Mouse (Mus musculus) T-helper 1 cell (primary cell): ENCODE data around the gene Phldb3.
"Not testable (repeated sequence)": the region's sequence is repeated elsewhere in the genome, so short reads cannot be mapped to it uniquely, and the experiment has no call there.

Experiments used
- in situ Hi-C: fragments of 300-600 bp; cut with MboI, MseI; formaldehyde crosslinking; loops from one replicate; pipeline ENCODE4 v1.15.1; 2025; ENCODE audit warnings: high pct_unique_total_duplicates

The Phldb3 gene

DNA sequence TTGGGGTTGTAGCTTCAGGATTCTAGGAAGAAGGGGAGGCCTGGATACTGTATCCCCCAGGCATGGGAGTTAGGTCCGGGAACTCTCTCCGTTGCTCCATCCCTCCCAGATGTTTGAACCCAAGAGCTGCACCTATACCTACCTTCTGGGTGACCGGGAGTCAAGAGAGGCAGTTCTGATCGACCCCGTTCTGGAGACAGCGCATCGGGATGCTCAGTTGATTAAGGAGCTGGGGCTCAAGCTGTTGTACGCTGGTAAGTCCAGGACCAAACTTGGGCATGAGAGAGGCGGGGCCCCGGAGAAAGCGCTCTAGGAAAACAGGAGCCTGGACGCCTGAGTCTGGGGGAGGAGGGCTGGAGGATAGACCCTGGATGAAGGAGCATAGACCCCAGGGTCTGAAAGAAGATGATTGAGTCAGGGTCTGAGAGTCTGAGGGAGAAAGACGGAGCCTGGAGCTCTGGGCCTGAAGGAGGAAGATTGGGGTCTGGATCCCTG is 16.2 kb upstream of the Phldb3 start:
- in situ Hi-C loops: no loop called here

DNA sequence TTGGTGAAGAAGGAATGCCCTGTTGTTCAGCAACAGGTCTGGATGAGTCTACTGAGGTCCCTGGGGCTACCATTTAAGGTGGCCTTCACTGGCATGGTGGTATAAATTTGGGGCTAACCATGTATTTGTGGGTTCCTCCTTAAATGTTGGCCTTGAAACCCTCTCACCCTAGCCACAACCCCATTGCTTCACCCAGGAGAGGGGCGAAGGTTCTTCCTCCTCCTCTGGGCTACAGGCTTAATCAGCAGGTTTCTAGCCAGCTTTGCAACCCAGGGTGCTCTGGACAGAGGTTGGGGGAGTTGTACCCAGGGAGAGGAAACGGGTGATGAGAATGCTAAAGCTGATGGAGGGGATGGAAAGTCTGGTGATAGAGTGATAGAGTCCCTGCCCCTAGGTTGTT is 15.1 kb upstream of the Phldb3 start:
- in situ Hi-C loops: no loop called here

GRCm38 (mm10) chr7:24598121-24598520 is 12.4 kb upstream of the Phldb3 start:
- in situ Hi-C loops: no loop called here

GRCm38 (mm10) chr7:24599211-24600067 is 11.1 kb upstream of the Phldb3 start:
- in situ Hi-C loops: no loop called here

GRCm38 (mm10) chr7:24600941-24601597 is 9.5 kb upstream of the Phldb3 start:
- in situ Hi-C loops: no loop called here

DNA sequence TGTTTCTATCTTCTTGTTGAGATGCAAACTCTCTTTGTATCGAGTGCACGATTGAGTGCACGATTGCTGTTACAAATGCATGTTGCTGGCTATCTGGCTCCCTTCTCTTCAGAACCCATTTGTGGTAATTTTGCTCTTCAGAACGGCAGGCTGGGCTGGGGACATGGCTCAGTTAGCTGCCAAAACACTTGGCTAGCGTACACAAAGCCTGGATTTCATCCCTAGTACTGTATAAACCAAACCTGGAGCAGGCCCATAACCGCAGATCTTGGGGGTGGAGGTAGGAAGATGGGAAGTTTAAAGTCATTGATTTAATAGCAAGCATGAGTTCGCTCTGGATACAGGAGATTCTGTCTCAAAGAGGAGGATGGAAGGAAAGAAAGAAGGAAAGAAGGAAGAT is 5.0 kb upstream of the Phldb3 start:
- in situ Hi-C loops: loop anchor here (5.0 kb wide), 1 partner anchor 52 kb away; no protein-coding TSS in a partner anchor

DNA sequence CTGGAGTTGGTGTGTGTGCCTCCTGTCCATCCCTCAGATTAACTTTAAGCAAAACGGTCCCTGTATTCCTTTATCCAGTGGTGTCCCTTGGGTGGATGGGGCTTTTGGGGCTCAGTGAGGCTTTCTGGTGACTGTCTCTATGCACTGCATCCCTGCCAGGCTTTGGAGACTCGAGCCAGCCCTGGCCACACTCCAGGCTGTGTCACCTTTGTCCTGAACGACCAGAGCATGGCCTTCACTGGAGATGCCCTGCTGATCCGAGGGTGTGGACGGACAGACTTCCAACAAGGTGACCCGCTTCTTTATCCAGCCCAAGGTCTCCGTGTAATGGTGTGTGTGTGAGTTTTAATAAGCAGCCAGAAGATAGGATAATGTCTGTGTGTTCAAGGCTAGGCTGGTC is 4.5 kb upstream of the Phldb3 start:
- in situ Hi-C loops: loop anchor here (5.0 kb wide), 1 partner anchor 51 kb away; no protein-coding TSS in a partner anchor

DNA sequence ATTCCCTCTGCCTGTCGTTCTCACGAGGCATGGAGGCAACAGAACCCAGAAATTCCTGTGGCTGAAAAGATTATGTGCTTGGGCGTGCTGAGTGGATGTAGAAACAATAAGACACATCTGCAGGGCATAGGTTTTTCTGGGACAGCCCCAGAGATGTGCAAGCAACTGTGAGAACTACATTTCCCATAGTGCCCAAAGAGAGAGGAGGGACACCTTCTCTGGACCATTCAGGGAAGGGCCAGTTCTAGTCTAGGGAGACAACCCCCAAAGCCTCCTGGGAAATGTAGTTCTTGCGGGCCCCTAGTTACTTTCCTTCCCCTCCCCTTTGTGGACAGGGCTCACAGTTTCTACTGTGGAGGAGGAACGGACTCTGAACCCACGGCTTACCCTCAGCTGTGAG is 2.5 kb upstream of the Phldb3 start:
- in situ Hi-C loops: loop anchor here (5.0 kb wide), 1 partner anchor 49 kb away; no protein-coding TSS in a partner anchor

DNA sequence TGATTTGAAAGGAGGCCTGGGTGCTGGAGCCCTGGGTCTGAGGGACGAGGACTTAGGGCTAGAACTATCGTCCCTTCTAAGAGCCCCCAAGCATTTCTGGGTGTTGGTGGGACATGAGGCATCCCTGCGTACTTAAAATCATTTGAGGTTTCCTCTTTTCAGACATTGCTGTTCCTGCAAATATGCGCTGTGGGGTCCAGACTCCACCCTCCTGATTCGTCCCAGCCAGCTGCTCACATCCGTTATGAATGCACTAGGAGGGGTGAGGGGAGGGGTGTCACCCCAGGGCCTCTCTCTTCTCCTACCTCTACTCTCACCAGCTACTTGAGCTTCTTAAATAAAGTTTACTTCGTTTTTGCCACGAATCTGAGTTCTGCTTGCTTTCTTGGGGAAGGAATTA is 2.0 kb upstream of the Phldb3 start:
- in situ Hi-C loops: loop anchor here (5.0 kb wide), 1 partner anchor 49 kb away; no protein-coding TSS in a partner anchor

GRCm38 (mm10) chr7:24610879-24611494 is 424 bp downstream of the Phldb3 start:
- in situ Hi-C loops: no loop called here

DNA sequence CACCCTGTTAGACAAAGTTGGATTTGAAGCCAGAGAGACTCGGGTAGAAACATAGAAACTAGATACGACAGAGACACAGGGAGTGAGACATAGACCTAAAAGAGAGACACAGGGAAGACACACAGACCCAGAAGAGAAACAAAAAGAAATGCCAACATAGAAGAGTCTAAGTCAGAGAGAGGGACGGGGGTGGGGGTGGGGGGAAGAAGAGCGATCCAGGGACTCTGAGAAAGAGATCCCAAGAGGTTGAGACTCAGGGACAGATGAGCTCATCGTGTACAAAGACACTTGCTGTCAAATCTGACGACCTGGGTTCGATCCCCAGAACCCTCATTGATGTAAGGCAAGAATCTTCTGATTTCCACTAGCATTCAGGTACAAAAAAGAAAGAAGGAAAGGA is 1.1 kb downstream of the Phldb3 start:
- in situ Hi-C loops: no loop called here

DNA sequence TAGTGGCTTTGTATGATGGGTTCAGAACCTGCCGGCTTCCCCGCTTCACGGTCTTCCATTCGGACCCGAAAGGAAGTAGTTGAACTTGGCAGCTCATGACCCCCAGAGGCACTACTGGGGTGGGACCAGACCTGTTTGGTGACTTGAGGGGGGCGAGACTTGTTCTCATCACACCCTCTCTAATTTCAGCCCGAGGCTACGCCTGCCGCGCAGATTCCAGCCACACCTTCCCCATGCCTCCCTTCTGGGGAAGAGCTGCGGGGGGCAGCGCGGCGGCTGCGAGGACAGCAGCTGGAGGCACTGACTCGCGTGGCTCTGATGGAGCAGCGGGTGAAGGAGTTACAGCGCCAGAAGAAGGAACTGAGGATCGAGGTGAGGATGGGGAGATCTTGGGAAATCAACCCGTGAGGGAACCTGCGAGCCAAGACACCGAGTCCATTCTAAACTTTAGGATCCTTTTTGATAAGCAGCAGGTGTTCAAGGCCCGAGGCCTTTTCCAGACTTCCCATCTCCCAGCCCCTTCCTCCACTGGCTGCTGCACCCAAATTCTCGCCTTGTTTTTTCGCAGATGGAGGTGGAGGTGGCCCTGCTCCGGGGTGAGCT is 1.8 kb downstream of the Phldb3 start:
- in situ Hi-C loops: no loop called here

GRCm38 (mm10) chr7:24614816-24615215 is 4.3 kb downstream of the Phldb3 start:
- in situ Hi-C loops: no loop called here

DNA sequence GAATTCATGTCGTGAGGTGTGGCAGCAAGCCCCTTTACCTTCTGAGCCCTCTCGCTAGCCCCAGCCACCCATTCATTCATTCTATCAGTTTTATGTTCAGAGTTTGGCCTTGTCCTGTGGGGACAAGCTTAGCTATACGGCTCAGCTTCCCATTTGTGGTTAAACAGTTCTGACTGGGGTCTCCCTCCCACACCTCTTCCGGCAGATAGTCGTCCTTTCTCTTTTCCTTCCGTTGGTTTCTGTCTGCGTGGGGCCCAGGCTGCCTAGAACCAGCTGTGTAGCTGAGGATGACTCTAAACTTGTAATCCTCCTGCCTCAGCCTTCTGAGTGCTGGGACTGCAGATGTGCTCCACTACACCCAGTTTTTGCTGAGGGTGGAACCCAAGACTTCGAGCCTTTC is 7.2 kb downstream of the Phldb3 start:
- in situ Hi-C loops: no loop called here

GRCm38 (mm10) chr7:24618374-24618773 is 7.8 kb downstream of the Phldb3 start:
- in situ Hi-C loops: not testable (repeated sequence)

- in situ Hi-C loops: no loop called here
Observed at GRCm38 (mm10) chr7:24619671-24620397, 9.3 kb downstream of the Phldb3 start.

GRCm38 (mm10) chr7:24621193-24621592 is 10.6 kb downstream of the Phldb3 start:
- in situ Hi-C loops: no loop called here

DNA sequence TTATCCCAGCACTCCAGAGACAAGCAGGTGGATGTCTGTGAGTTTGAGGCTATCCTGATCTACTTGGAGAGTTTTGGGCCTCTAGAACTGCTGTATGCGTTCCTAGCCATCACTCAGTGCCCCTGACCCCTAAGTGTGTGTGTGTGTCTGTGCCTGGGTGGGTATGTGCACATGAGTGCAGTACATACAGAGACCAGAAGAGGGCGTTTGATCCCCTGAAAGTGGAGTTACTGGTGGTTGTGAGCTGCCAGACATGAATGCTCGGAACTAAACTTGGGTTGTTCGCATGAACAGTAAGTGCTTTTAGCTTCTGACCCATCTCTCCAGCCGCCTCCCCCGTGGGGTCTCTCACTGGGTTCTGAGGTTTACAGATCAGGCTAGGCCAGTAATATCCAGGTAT is 12.4 kb downstream of the Phldb3 start:
- in situ Hi-C loops: no loop called here

- in situ Hi-C loops: no loop called here
Observed at GRCm38 (mm10) chr7:24628685-24629610, 18.4 kb downstream of the Phldb3 start.

GRCm38 (mm10) chr7:24629672-24630071 is 19.1 kb downstream of the Phldb3 start:
- in situ Hi-C loops: no loop called here
